Mouse (Mus musculus) CD4-positive, CD25-positive, alpha-beta regulatory T cell, adult 4 months (primary cell): ENCODE data around the gene Gm20388. TPM values are rescaled to one million over a fixed set of nuclear protein-coding genes. Genes with fewer than 3 reads are reported as not detected.
A peak's percentile ranks its signal among the peaks of the same experiment; 100 is the strongest.

Source experiments
- ATAC-seq: one replicate; pipeline ENCODE4 v1.8.0; 2017
- polyA plus RNA-seq, 2 experiments: library from polyadenylated mRNA; unstranded; fragments of 100-300 nt; shearing (Covaris generic); gene quantifications; one replicate each; pipeline ENCODE4 v1.2.1; 2017

The Gm20388 gene
- polyA plus RNA-seq, 2 experiments from 2014 or later: 10.7 to 12.8 TPM

DNA sequence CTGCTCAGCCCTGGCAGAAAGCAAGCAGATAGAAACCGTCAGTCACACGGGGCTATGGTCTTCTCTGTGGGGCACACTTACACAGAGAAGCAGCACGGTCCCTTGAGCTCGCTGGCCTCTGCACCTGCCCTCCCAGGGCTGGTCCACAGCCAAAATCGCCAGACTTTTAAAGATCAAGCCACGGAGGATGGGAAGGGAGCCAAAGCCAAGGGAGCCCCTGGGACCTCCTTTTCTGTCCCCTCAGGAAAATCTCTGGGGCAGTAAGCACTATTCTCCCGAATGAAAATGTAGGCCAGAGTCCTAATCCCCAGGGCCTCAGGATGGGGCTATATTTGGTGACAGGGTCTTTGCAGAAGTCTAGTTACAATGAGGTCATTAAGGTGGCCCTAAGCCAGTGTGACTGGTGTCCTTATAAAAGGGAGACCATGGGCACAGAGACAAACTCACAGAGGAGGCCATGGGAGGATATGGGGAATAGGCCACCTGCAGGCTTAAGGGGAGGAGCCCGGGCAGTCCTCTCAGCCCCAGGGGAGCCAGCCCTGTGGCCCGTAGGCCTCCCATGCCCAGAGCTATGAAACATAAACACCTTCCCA, 4374.4 kb downstream of the Gm20388 start:
- ATAC-seq: no peak

DNA sequence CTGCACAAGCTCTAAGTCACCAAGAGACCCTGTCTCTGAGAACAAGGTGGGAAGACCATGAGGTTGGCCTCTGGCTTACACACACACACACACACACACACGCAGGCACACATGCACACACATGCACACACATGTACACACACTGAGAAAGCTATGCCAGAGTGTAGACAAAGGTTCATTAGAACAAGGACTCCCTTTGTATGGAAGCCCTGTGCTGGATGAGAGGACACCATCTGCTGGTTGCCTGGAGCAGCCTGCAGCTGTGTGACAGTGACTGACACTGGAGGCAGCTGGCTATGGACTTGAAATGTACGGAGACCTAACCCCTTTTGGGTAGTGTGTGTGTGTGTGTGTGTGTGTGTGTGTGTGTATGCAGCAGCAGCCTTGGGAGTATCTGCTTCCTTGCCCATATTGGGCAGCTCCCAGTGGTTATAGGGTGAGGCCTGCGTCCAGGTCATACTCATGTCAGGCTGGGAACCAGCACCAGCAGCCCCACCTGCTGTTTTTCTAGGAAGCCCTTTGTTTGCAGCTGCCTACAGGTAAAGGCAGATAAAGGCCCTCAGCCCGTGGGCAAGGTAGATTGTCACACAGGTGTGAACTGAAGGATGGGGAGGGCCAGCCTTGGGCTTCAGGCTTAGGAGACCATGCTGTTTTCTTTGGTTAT, 4376.0 kb downstream of the Gm20388 start:
- ATAC-seq: no peak

DNA sequence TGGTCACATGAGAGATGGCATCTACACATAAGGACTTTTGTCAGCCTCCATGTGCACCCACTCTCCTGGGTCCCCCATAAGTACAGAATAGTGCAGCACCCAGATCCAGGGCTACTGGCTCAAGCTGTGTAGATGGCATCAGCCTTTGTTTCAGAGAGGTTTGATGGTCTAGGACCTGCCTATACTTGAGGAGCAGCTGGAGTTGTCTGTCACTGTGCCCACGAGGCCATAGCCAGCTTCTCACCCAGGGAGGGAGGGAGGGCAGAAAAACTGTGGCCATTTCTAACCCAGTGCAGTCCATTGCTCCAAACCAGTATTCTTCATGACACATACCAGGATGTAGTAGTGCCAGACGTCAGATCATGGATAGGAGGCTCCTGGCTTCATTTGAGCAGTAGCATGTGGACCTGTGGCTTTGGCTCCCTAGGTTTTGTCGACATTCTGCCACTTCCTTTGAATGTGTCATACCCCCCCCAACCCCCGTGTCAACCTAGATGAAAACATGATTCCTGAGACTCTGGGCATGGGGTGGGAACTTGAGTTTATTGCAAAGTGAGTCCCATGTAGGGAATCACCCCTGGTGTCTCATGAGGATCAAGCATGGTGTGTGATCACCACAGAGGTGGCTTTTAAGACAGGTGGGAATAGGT, 4377.7 kb downstream of the Gm20388 start:
- no peak for ATAC-seq

DNA sequence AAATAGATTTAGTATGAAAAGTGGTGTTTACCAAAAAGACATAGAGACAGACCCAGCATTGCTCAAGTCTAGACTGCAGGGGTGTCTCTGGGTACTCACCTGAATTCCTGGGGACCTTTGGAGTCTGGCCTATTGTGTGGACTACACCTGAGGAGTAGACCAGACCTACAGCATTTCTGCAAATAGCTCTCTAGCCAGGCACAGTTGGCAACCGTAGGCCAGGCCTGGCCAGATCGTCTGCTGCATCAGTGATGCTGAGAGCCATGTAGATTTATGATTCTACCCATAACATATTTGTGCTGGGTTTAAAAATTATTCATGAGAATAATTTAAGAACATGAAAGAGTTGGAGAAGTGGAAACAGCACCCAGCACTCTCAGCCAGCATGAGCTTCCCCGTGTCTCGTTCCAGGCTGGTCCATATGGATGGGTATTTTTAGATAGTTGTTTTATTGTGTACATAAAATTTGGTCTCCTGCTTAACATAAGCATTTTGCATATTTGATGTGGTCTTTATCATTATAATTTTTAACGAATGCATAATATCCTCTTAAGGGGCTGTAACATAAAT, 4378.9 kb downstream of the Gm20388 start:
- ATAC-seq: no peak

DNA sequence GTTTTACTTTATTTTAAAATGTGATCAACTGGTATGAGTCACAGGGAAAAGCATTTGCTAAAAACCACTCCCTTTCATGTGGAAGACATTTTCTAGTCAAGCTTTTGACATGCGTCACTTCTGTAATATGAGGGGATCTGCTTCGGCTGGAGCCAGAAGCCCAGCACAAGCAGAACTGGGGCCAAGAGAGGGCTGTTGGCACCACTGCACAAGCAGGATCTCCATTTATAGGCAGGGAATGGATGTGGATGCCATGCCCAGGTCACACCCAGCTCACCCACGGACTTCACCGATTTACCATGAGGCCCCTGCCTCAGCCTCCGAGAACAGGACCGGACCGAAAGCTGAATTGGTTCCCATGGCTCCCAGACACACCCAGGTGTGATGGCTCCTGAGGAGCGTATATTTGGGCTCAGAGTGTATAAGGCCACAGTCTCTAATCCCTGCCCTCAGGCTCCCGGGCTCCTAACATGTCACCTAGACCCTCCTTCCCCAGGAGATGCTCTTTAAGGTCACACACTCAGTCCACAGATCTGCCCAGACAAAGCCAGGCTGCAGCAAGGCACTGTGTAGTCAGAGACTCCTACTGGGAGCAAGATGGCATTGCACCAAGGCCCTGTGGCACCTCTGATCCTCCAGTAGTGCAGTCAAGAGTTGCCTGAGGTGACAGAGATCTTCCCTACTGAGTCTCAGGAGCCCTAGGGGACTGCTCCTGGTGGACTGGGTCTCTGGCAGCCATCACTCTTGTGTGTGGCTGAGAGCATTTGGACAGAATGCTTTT, 4380.5 kb downstream of the Gm20388 start:
- ATAC-seq: peak; percentile 58

DNA sequence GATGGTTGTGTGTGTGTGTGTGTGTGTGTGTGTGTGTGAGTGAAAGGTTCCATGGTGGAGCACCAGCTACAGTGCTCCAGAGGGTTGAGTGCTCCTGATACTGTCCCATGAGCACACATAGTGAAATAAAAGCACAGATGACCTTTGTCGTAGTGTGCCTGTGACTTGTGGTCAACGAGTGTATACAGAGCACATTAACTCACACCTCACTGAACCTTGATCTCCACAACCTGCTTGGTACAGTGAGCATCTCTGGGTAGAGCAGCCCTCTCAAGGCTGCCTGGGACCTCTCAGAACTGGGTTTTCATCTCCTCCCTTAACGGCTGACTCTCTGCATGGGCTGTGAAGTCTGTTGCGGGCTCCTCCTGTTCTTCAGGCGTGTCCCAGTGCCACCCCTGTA, 4381.1 kb downstream of the Gm20388 start:
- ATAC-seq: no peak

DNA sequence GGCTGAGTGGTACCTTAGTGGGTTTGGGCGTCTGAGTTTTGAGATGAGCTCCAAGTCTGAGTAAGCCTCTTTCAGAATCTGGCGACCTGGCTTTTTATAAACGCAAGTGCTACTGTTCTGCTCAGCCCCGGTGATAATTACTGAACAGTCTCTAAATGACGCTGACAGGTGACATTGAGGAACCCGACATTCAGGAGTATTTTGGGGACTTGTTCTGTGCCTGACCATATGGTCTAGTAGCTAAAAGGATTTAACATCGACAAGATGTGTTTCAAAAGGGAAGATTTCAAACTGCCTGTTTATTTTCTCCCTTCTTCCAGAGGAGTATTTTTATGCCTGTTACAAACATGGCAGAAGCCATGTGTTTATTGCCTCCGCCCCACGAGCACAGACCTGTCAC, 4382.3 kb downstream of the Gm20388 start:
- no peak for ATAC-seq

DNA sequence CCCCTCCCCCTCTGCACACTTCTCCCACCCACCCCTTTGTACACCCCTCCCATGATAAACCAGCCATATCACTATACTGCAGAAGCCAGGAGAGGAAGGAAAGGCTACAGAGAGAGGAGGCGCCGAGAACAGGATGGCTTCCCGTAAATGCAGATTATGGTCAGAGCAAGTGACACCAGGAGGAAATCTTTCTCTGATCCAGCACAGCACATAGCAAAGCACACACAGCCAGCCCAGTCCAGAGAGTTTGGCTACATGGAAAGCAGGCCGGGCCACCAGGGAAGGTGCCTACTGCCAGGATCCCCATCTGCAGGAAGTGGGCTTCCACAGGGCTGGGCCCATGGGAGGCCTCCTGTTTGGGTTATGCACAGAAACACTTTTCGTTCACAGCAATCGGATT, 4383.8 kb downstream of the Gm20388 start:
- no peak for ATAC-seq

DNA sequence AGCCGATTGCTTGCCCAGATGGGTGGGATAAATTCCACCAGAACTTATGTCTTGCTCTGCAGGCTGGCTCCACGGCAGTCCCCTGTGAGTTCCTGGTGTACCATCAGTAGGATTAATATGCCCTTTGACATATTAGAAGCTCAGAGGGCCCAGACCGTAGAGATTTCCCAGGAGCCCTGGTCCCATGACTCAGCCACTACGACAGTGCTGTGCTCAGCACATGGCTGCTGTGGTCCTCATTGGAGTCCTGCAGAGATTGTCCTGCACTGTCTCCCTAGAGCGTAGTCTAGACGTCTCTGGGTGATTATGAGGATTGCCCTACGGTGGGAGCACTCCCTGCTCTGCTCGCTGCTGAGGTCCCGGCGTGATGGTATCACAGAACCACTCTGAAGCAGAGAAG, 4384.3 kb downstream of the Gm20388 start:
- ATAC-seq: no peak

DNA sequence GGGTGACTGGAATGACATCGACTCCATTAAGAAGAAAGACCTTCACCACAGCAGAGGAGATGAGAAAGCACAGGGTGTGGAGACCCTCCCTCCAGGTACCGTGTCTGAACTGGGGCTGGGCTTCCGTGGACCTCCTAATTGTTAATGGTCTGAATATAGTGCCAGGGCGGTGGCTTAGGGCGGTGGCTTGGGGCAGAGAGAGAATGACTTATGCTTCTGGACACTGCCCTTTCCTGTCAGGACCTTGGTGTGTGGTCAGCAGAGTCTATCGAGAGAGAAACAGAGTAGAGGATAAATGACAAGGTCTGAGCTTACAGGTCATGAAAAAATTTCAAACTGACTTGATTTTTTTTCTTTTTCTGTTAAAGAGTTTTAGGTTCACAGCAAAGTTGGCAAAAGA, 4384.7 kb downstream of the Gm20388 start:
- ATAC-seq: no peak

DNA sequence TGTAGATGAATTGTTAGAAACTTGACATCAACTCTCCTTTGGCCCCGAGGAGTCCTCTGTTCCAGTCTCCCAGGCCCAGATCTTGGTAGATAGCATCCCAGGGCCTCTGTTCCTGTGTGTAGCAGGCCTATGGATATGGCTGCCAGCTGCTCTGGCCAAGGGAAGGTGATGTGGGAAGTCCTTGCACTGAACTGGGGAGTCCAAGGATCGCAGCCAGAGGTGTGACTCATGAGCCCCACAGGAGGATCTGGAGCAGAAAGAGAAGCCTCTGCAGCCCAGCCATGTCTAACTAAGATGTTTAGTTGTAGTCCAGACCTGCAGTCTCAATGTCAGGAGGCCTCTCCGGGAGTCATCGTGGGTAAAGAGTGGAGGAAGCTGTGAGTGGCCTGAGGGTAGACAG, 4390.9 kb downstream of the Gm20388 start:
- no peak for ATAC-seq

DNA sequence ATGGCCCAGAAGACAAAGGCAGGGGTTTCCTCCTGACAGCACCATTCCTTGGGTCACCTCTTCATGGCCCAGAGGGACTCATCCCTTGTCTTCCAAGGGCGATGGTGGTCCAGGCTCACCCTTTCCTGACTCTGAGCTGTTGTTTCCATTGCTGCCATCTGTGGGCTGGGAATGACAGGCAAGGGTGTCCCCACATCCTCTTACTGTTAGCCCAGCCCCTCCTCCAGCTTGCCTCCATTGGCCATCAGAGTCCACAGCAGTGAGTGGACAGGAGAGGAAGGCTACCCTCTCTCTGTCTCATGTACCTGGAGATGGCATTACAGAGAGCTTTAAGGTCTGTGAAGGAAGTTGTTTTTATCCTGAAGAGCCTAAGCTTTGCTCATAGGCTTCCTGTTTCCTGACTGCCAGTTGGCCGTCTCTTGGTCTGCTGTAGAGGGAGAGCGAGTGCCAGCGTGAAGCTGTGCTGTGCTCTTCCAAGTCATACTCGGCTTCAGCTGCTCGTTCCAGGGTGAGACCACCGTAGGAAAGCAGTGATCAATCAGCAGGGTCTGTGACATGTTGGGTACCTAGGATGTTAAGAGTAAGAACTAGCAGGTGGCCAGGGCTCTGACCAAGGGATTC, 4391.4 kb downstream of the Gm20388 start:
- no peak for ATAC-seq

DNA sequence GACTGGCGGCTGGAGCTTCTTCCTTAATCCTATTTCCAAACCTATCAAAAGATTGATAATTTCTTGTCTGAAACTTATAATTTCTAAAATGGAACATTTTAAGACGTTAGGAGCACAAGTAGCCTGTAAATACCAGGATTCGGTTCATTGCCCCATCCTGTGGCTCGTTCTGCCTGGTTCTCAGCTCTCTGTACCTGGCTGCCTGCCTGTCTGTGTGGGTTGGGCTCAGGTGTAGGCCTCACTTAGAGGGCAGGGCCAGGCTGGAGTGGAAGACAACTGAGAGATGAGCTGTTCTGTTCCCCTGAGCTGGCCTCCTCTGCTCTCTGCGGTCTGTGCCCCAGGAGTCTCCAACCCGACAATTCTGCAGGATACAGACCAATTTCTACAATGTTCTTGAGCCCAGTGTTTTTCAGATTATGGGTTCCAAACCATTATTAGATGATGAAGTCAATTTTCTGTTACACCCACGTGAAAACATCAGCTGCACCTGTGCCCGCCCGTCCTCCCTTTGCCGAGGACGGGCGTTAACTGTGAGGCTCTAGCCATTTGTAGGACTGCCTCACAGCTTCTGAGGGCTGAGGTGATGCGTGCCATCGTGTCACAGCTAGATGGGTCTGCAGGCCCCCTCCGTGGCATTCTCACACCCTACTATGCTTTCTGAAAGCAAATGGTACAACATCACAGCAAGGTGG, 4392.7 kb downstream of the Gm20388 start:
- no peak for ATAC-seq

DNA sequence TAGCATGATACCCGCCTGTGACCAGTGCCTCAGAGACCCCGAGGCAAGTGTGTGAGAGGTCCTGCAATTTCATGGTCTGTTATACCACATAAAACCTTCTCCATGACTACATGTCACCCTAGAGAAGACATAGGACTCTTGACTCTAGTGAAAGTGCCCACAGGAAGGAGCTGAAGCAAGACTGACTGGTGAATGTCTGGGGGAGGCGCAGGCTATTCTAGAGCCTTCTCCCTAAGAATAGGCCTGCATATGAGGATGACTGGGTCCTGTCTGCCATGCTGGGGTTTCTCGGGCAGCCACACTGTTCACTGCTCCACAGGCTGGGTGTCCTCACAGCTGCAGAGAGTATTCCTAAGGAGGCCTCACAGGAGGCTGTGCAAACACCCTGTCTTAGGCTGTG, 4393.5 kb downstream of the Gm20388 start:
- no peak for ATAC-seq

DNA sequence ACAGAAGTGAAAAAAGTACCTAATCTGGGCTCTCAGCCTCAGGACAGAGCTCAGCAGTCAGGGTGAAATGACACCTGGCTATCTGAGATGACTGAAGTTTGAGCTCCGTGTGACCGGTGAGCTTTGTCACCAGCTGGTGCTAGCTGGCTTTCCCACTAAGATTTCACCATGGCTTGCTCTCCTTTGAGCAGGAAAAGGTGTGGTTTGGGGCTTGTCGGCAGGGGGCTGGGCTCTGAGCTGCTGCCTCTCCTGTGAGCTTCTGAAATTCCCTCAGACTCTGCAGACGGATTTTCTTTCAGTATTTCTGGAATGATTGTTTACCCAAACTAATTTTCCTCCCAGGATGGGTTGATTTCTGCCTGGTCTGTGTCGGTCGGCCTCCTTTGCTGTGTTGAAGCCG, 4395.9 kb downstream of the Gm20388 start:
- no peak for ATAC-seq

DNA sequence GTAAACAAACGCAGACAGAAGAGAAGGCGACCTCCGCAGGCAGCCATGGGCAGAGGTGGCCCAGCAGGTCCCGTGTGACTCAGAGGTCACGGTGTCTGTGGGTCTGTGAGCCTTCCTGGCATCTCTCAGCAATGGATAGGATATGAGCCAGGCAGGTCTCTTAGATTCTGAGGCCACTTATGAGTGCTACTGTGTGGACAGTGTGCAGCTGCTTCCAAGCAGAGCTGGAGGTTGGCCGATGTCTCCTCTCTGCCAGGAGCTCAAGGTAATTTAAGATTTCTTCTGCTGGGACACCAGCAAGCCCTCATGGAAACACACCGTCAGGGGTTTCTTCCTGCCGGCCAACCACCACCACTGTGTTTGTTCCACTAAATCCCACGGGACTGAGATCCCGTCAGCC, 4397.1 kb downstream of the Gm20388 start:
- ATAC-seq: no peak

DNA sequence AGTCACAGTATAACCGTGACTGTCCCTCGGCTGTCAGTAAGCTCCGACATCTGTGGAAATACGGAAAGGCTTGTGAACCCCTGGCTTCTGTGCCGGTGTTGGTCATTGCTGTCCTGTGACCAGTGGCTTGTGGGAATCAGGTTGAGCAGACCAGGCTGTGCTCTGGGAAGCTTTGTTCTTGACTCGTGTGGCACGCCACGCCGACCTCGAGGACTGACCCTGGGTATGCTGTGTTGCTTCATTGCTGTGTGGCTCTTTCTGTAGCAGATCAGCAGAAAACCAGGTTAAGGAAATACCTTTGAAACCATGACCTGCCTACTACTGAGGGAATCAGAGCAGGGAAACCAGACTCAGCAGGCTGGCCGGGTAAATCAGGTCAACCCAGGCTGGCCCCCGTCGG, 4399.9 kb downstream of the Gm20388 start:
- ATAC-seq: no peak

DNA sequence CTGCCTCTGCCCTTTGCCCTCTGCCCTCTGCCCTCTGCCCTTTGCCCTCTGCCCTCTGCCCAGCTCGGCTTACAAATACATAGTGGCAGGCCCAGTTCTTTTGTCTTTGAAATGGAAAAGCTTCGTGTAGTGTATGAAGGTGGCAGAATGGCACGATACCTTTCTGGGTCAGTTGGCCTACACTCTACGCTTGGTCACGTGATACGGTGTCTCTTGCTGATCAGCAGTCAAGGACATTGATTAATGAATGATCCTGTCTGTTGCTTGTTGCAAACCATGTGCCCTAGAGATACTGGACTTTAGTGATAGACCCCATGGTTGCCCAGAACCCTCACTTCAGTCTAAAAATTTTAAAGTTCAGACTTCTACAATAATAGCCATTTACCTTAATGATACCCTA, 4400.5 kb downstream of the Gm20388 start:
- ATAC-seq: no peak

DNA sequence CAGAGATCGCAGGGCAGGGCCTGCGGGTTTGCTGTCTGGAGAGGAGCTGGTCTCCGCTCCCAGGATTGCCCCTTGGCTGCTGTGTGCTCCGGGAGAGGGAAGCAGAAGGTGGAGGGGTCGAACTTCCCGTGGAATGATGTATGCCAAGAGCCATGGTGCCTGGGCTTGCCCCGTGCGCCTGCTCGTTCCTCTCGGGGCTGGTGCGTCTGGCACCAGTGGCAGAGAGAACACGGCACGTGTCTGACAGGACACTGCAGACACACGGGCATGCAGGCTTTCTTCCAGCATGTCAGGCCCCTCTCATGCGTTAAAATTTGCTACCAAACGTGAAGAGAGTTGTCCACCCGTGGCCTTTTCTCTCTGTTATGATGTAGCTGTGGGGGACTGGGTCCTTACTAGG, 4401.1 kb downstream of the Gm20388 start:
- ATAC-seq: no peak

DNA sequence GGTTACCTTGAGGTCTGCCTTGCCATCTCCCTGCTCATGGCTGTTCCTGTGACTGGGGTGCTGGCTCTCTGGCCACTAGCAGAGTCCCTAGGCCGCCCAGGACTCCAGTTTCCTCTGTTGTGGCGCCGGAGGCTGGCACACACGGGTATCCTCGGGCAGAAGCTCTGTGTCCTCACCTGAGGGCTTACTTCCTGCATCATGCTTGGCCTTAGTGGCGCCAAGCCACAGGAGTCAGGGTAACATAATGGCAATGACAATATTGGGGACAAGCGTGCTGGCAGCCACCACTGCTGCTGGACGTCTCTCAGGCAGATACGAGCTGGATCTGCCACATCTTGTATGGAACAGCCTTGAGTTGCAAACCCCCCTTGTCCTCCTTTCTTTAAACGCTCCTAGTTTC, 4401.6 kb downstream of the Gm20388 start:
- ATAC-seq: no peak

DNA sequence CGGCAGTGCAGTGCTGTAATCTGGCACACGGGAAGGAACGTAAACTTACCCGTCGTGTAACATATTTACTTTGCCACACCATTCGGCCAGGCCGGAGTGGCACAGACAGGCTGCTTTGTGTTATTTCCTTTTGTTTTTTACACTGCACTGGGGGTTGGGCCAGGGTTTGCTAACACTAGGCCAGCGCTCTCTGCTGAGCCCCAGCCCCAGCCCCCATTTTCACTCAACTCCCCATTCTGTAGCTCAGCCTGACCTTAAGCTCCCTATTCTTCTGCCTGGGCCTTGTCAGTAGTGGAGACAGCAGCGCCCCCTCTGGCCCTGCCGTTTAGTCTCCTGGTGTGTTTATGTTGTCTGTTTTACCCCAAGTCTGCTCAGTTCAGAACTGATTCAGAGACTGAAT, 4404.2 kb downstream of the Gm20388 start:
- no peak for ATAC-seq

DNA sequence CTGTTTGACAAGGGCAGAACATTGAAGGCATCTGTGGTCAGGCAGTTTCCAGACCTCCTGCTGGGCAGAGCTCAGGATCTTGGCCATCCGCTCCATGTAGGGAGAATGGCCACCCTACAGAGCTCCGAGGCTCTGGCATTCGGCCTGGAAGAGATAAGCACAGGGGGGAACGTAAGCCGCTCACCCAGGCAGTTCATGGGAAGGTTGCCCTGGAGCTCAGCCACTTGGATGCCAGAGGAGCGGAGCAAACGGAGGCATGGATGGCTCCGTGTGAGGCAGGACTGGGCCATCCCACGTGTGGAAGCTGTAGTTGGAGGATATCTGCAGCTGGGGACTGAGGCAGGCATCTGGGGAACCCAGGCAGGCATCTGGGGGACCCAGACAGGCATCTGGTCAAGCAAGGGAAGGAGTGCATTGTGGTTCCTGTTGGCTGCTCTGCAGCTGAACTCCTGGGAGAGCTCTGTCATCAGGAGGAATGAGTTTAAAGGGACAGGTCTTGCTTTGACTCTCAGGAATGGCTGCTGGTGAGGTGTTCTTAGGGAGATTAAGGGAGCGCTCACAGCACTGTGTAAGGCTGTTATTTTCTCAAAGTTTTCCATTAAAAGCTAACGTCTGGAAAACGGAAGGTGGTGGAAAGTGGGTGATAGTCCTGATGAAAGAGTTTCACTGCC, 4406.0 kb downstream of the Gm20388 start:
- ATAC-seq: no peak
